Mouse (Mus musculus) hindbrain, embryonic 16.5 days (tissue): ENCODE measurements around the gene Myo16. TPM values are rescaled to one million over a fixed set of nuclear protein-coding genes. Genes with fewer than 3 reads are reported as not detected.

Experiments
- ATAC-seq: fragments of 200-750 bp; cut with Nextera tagmentation; 2 replicates; pipeline ENCODE4 v1.8.0; 2017; ENCODE audit warnings: moderate TSS enrichment, moderate library complexity
- H3K27ac ChIP-seq: fragments of 300-500 bp; sonication (generic); 2 replicates; pipeline ENCODE4 v1.5.1; 2014; ENCODE audit warnings: low read depth, mild to moderate bottlenecking, control low read depth, low read length, moderate library complexity
- H3K27me3 ChIP-seq: fragments of 300-500 bp; sonication (generic); replicated peaks from 2 replicates; pipeline ENCODE4 v1.6.1; 2014; ENCODE audit warnings: low read length; ENCODE audit not compliant: control insufficient read depth, insufficient read depth
- H3K36me3 ChIP-seq: fragments of 300-500 bp; sonication (generic); 2 replicates; pipeline ENCODE4 v1.6.1; 2014; ENCODE audit warnings: mild to moderate bottlenecking, low read length, moderate library complexity, mixed read lengths; ENCODE audit not compliant: control insufficient read depth, insufficient read depth
- H3K4me1 ChIP-seq: fragments of 300-500 bp; sonication (generic); 2 replicates; pipeline ENCODE4 v1.6.1; 2014; ENCODE audit warnings: low read depth, low read length; ENCODE audit not compliant: control insufficient read depth, insufficient read depth
- H3K4me2 ChIP-seq: fragments of 300-500 bp; sonication (generic); 2 replicates; pipeline ENCODE4 v1.6.1; 2014; ENCODE audit warnings: mild to moderate bottlenecking, low read length, control low read depth, moderate library complexity
- H3K4me3 ChIP-seq: fragments of 300-500 bp; sonication (generic); 2 replicates; pipeline ENCODE4 v1.5.1; 2014; ENCODE audit warnings: mild to moderate bottlenecking, low read length, control low read depth, moderate library complexity
- H3K9ac ChIP-seq: fragments of 300-500 bp; sonication (generic); 2 replicates; pipeline ENCODE4 v1.6.1; 2014; ENCODE audit warnings: low read depth, mild to moderate bottlenecking, control low read depth, low read length, moderate library complexity
- H3K9me3 ChIP-seq: fragments of 300-500 bp; sonication (generic); 2 replicates; pipeline ENCODE4 v1.6.1; 2014; ENCODE audit warnings: mild to moderate bottlenecking, low read length, moderate library complexity; ENCODE audit not compliant: control insufficient read depth
- whole genome bisulfite sequencing: fragments of 180-500 bp; shearing (Covaris S2); extraction: QIAGEN DNeasy Blood & Tissue Kit; methylation state at CpG from one replicate; pipeline ENCODE4 v1.1.7; 2014; 5-methylcytosine and 5-hydroxymethylcytosine counted together
- polyA plus RNA-seq: library from polyadenylated mRNA; unstranded; fragments of >200 nt; fragmentation: Nextera tagmentation; extraction: Ambion mirVana; gene quantifications from 2 replicates; pipeline ENCODE4 v1.2.1, GENCODE M21; 2015

Myo16 gene
- polyA plus RNA-seq, 1 experiment from 2014 or later = 6.1 TPM

DNA sequence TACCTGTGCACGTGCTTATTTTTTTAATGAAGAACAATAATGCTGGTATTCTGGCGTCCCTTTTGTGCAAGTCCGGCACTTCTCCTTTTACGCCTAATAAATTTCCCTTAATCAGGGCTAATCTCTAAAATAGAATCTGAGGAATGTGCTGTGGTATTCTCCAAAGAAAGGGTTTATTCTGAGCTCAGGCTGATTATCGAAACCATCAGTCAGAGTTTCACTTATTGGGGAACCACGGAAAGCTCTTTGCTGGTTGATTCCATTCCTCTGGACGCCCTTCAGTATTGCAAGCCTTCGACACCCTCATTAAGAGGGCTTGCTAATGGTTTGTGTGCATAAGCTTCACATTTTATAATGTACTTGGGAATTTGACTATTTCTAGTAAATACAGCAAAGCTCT is 475.0 kb downstream of the Myo16 start:
- no peak overlapping the region for H3K27ac ChIP-seq
- no peaks in the 10 kb centered on the region for H3K36me3 ChIP-seq
- no peak overlapping the region for H3K4me3 ChIP-seq
- H3K4me1 ChIP-seq = no peaks in the 10 kb centered on the region; the same call in 1 of the 2 replicates
- no peaks in the 10 kb centered on the region for H3K9me3 ChIP-seq
- H3K4me2 ChIP-seq = no peak overlapping the region
- 58% methylated on average over 8 of the region's 8 CpGs for WGBS
- H3K9ac ChIP-seq = no peak overlapping the region
- H3K27me3 ChIP-seq = no peaks in the 10 kb centered on the region
- no peak for ATAC-seq

DNA sequence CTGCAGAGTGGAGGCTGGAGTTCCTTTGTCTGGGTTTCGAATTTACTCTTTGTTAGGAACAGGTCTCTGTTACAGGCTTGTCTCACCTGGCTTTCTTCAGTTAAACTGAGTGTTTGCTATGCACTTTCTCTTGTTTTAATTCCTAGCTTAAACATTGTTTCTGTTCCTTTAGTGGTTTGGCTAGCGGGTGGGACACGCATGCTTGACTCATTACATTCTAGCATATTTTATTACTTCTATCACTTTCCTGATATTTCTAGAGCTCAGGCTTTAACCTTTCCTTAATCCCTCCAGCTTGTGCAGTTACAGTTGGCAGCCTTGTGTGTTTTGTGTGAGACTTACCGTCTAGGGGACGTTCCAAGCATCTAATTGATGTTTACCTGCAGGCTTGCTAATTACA is 476.2 kb downstream of the Myo16 start:
- Histone ChIP-seq H3K9me3 (no peaks in the 10 kb centered on the region), H3K27ac (no peak overlapping the region), H3K4me2 (no peak overlapping the region), H3K36me3 (no peaks in the 10 kb centered on the region), H3K9ac (no peak overlapping the region), H3K4me1 (no peaks in the 10 kb centered on the region; the same call in none of the 2 replicates), H3K4me3 (no peak overlapping the region), H3K27me3 (no peaks in the 10 kb centered on the region)
- 45% methylated on average over 5 of the region's 5 CpGs for WGBS
- no peak for ATAC-seq

DNA sequence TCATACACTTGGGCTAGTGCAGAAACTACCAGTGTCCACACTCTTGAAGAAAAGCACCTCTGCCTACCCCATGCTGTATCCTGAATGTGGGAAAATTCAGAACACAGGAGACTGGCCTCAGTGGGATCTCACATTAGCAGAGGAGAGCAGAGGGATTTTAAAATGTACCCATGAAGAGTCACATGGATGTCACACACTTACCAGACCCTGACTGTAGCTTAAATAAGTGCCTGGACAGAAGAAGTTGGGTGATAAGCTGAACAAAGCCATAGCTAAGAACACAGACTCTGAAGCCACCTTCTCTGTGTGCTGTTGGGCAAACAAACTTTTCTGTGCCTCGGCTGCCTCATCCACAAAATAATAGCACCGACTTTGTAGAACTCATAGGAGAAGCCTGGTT is 477.3 kb downstream of the Myo16 start:
- H3K4me1 ChIP-seq = no peaks in the 10 kb centered on the region; the same call in none of the 2 replicates
- WGBS = 94% methylated on average over 2 of the region's 2 CpGs
- no peak overlapping the region for H3K4me3 ChIP-seq
- ATAC-seq = no peak
- no peaks in the 10 kb centered on the region for H3K36me3 ChIP-seq
- H3K9ac ChIP-seq = no peak overlapping the region
- no peak overlapping the region for H3K4me2 ChIP-seq
- H3K27ac ChIP-seq = no peak overlapping the region
- no peaks in the 10 kb centered on the region for H3K27me3 ChIP-seq
- no peaks in the 10 kb centered on the region for H3K9me3 ChIP-seq

DNA sequence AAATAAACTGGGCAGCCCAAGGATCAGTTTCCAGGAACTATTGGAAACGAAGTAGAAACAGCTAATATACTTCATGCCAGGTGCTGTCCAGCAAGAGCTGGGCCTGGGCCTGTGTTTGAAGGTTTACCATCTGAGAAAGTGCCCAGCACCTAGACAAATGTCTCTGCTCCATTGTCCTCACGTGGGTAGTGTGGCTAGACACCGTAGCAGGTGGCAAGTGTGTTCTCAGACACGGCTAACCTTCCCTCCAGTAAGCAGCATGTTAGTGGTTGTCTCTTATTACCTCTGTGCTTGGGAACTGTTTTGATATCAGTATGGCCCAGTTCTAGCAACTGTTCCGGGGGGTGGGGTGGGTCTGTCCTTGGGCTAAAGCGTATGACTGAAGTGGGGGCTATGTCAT is 478.9 kb downstream of the Myo16 start:
- H3K4me3 ChIP-seq = no peak overlapping the region
- WGBS = 83% methylated on average over 6 of the region's 6 CpGs
- ATAC-seq = no peak

DNA sequence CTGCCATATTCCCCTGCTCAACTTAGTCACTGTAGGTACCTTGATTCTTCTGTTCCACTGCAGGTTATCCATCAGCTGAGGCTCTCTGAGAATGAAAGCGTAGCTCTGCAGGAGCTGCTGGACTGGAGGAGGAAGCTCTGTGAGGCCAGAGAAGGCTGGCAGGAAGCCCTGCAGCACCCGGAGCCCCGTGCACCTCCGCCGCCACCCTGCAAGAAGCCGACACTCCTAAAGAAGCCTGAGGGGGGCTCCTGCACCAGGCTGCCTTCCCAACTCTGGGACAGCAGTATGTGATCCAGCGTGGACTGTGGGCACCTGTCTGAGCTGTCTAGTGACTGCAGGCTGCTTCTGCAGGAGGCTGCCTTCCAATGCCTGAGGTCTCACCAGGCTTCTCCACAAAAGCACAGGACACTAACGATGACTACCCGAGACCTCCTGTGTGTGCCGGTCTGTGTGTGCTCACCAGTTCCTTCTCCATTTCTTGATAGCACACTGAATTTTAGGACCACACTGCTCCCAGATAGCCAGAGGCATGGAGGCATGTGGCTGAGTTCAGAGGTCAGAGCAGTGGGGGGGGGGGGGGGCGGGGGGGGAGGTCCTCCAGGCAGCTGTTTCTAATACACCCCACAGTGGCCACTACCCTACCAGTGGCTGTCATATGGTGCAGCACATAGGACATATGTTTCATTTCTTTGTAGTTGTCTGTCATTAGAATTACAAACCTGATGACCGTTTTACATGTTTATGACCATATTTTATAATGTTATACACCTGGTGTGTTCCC is 479.8 kb downstream of the Myo16 start:
- no peaks in the 10 kb centered on the region; the same call in none of the 2 replicates for H3K4me1 ChIP-seq
- 56% methylated on average over 11 of the region's 12 CpGs for WGBS
- H3K9me3 ChIP-seq = no peaks in the 10 kb centered on the region
- no peak for ATAC-seq
- no peak overlapping the region for H3K27ac ChIP-seq
- no peaks in the 10 kb centered on the region for H3K27me3 ChIP-seq
- H3K4me3 ChIP-seq = no peak overlapping the region
- no peak overlapping the region for H3K4me2 ChIP-seq
- H3K9ac ChIP-seq = no peak overlapping the region
- H3K36me3 ChIP-seq = no peaks in the 10 kb centered on the region

More for the DNA sequence above, 478.9 kb downstream of the Myo16 start:
- Histone ChIP-seq H3K4me1 (no peaks in the 10 kb centered on the region; the same call in none of the 2 replicates), H3K4me2 (no peak overlapping the region), H3K27me3 (no peaks in the 10 kb centered on the region), H3K9me3 (no peaks in the 10 kb centered on the region), H3K27ac (no peak overlapping the region), H3K9ac (no peak overlapping the region), H3K36me3 (no peaks in the 10 kb centered on the region)

DNA sequence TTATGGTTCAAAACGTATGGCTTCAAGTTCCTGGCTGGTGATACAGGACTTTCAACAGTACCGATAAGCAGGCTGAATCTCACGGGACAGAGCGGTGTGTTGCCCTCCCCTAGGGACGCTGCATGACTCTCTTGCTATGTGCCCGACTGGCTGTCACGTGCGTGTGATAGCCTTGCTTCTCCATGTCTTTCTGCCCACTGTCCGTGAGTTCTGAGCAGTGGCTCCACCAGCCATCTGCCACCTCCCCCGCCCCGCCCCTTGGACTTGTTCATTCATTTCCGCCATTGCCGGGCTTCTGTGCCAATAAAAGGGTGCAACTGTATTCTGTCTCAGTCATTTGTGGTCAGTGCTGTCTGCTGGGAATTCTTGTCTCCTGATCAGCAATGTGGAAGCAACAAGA is 480.7 kb downstream of the Myo16 start:
- no peak overlapping the region for H3K27ac ChIP-seq
- no peaks in the 10 kb centered on the region; the same call in none of the 2 replicates for H3K4me1 ChIP-seq
- no peak overlapping the region for H3K4me3 ChIP-seq
- 62% methylated on average over 13 of the region's 13 CpGs for WGBS
- no peaks in the 10 kb centered on the region for H3K27me3 ChIP-seq
- no peak overlapping the region for H3K9ac ChIP-seq
- H3K36me3 ChIP-seq = no peaks in the 10 kb centered on the region
- H3K9me3 ChIP-seq = no peaks in the 10 kb centered on the region
- 0 out of 2 replicates have a peak, but pooled peaks have one; percentile 47 for ATAC-seq
- no peak overlapping the region for H3K4me2 ChIP-seq

DNA sequence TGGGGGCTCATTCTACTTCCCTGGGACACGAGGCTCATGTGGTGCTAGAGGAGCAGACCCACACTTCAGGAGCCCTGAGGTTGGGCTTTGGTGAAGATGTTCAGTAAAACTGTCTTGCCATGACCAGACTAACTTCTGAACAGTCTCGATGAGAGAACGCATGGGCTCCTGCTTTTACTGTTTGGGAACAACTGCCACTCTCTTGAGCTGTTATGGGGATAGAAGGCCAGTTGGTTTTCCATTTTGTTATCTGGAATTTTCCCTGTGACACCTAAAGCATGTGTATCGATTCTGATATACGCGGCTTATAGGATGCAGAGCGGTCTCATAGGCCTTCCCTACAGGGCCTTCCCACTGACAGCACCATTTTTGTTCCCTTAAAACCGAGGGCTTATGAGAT is 485.2 kb downstream of the Myo16 start:
- WGBS = 95% methylated on average over 8 of the region's 8 CpGs
- Histone ChIP-seq H3K4me1 (no peaks in the 10 kb centered on the region; the same call in 1 of the 2 replicates), H3K36me3 (no peaks in the 10 kb centered on the region), H3K27me3 (no peaks in the 10 kb centered on the region), H3K9ac (no peak overlapping the region), H3K4me2 (no peak overlapping the region), H3K4me3 (no peak overlapping the region), H3K9me3 (no peaks in the 10 kb centered on the region), H3K27ac (no peak overlapping the region)
- no peak for ATAC-seq

DNA sequence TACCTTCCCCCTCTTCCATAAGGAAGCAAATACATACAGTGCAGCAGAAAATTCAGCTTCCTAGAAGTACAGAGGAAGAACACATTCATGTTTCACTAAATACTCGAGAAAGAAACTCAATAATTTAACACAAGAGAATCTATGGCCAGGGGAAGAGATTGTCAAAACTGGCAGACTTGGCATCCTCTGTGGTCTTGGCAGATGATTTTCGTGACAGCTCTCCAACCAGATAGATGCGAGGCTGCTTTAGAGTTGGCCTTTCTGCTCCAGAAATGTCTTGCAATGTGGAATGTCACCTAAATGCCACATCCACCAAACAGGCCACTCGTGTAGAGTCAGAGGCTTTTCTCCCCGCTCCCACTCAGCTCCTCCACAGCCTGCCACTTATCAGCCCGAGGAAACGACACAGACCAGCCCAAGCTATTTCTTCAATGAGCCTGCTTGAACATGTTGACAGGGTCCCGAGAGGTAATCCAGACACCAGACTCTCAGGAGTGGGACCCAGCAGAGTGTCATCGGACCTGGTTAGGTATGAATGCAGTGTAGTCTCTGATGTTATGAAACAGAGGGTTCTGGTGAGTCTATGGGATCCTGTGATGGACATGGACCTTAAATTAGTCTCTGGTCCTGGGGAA is 486.6 kb downstream of the Myo16 start:
- no peaks in the 10 kb centered on the region for H3K9me3 ChIP-seq
- ATAC-seq = no peak
- H3K4me2 ChIP-seq = no peak overlapping the region
- H3K27ac ChIP-seq = no peak overlapping the region
- H3K9ac ChIP-seq = no peak overlapping the region
- no peak overlapping the region for H3K4me3 ChIP-seq
- H3K27me3 ChIP-seq = no peaks in the 10 kb centered on the region
- 85% methylated on average over 9 of the region's 9 CpGs for WGBS
- H3K36me3 ChIP-seq = no peaks in the 10 kb centered on the region
- H3K4me1 ChIP-seq = 0 out of 2 replicates have a peak, but pooled peaks cover 3% of the 10 kb centered on the region

DNA sequence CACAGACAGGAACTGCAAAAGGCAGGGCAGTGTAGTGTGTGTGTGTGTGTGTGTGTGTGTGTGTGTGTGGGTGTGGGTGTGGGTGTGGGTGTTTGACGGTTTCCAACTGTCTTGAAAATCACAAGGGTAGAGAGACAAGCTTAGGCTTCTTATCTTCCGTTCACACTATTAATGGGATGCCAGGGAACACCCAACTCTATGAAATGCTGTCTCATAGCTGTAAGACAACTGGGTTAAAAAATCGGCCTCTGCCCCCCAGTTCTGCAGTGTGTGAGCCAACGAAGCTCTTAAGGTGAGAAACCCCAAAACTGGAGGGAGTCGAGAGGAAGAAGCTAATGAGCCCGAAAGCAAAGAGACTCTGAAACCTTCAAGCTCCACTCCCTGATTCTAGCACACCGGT is 487.1 kb downstream of the Myo16 start:
- 79% methylated on average over 7 of the region's 7 CpGs for whole genome bisulfite sequencing
- no peak for ATAC-seq

More for the DNA sequence above, 487.1 kb downstream of the Myo16 start:
- 0 out of 2 replicates have a peak, but pooled peaks cover 3% of the 10 kb centered on the region for H3K4me1 ChIP-seq
- no peak overlapping the region for H3K4me3 ChIP-seq
- no peaks in the 10 kb centered on the region for H3K36me3 ChIP-seq
- H3K27ac ChIP-seq = no peak overlapping the region
- H3K27me3 ChIP-seq = no peaks in the 10 kb centered on the region
- no peak overlapping the region for H3K4me2 ChIP-seq
- no peaks in the 10 kb centered on the region for H3K9me3 ChIP-seq
- H3K9ac ChIP-seq = no peak overlapping the region
